Mouse (Mus musculus) myocyte (in vitro differentiated cells): ENCODE data around the gene Cryge. TPM values are rescaled to one million over a fixed set of nuclear protein-coding genes. Genes with fewer than 3 reads are reported as not detected.
A peak's percentile ranks its signal among the peaks of the same experiment; 100 is the strongest.

Experiments used
- H3K27me3 ChIP-seq: one replicate; pipeline ENCODE4 v1.6.1; 2011; ENCODE audit not compliant: control insufficient read depth, insufficient read depth, insufficient read length
- H3K36me3 ChIP-seq: one replicate; pipeline ENCODE4 v1.6.1; 2011; ENCODE audit not compliant: control insufficient read depth, insufficient read depth
- H3K4me2 ChIP-seq: one replicate; pipeline ENCODE4 v1.6.1; 2011; ENCODE audit warnings: low read depth, control low read depth
- H3K4me3 ChIP-seq: one replicate; pipeline ENCODE4 v1.5.1; 2011; ENCODE audit warnings: mild to moderate bottlenecking, control low read depth, moderate library complexity
- H3K79me2 ChIP-seq: one replicate; pipeline ENCODE4 v1.6.1; 2011; ENCODE audit not compliant: control insufficient read depth, insufficient read depth
- H3ac ChIP-seq: one replicate; pipeline ENCODE4 v1.6.1; 2011; ENCODE audit not compliant: control insufficient read depth, insufficient read length
- CEBPB ChIP-seq: IDR thresholded peaks from 2 replicates; pipeline ENCODE4 v1.6.1; 2011; ENCODE audit warnings: mild to moderate bottlenecking, moderate library complexity; ENCODE audit not compliant: poor library complexity, insufficient read depth, severe bottlenecking
- E2F4 ChIP-seq: IDR thresholded peaks from one replicate; pipeline ENCODE4 v1.6.1; 2011; ENCODE audit warnings: mild to moderate bottlenecking, control low read depth, moderate library complexity; ENCODE audit not compliant: insufficient read depth
- MAX ChIP-seq: IDR thresholded peaks from one replicate; pipeline ENCODE4 v1.6.1; 2011; ENCODE audit warnings: low read depth, mild to moderate bottlenecking, control low read depth
- MYOD1 ChIP-seq, 3 experiments: IDR thresholded peaks; one replicate each; pipeline ENCODE4 v1.6.1; 2011; ENCODE audit warnings: control low read depth in 2 of 3, low read depth in 2 of 3, mild to moderate bottlenecking in 2 of 3, moderate library complexity in 1 of 3; ENCODE audit not compliant: insufficient read length in 2 of 3, control insufficient read depth in 1 of 3
- MYOG ChIP-seq, 3 experiments: IDR thresholded peaks; one replicate each; pipeline ENCODE4 v1.6.1; 2011; ENCODE audit warnings: control low read depth in 2 of 3, low read depth in 2 of 3, mild to moderate bottlenecking in 2 of 3; ENCODE audit not compliant: insufficient read length in 2 of 3, control insufficient read depth in 1 of 3, insufficient read depth in 1 of 3
- POLR2A ChIP-seq: IDR thresholded peaks from one replicate; pipeline ENCODE4 v1.6.1; 2011; ENCODE audit warnings: low read depth, mild to moderate bottlenecking, control low read depth, moderate library complexity; ENCODE audit not compliant: insufficient read length
- POLR2AphosphoS2 ChIP-seq: IDR thresholded peaks from one replicate; pipeline ENCODE4 v1.6.1; 2011; ENCODE audit warnings: low read depth, control low read depth; ENCODE audit not compliant: insufficient read length
- REST ChIP-seq: IDR thresholded peaks from one replicate; pipeline ENCODE4 v1.6.1; 2011; ENCODE audit warnings: mild to moderate bottlenecking, control low read depth, moderate library complexity; ENCODE audit not compliant: insufficient read depth, insufficient read length
- SRF ChIP-seq: IDR thresholded peaks from one replicate; pipeline ENCODE4 v1.6.1; 2011; ENCODE audit warnings: low read depth; ENCODE audit not compliant: control insufficient read depth, insufficient read length
- TCF12 ChIP-seq: IDR thresholded peaks from one replicate; pipeline ENCODE4 v1.6.1; 2011; ENCODE audit warnings: mild to moderate bottlenecking, control low read depth; ENCODE audit not compliant: poor library complexity, insufficient read depth, severe bottlenecking
- TCF3 ChIP-seq: IDR thresholded peaks from one replicate; pipeline ENCODE4 v1.6.1; 2011; ENCODE audit warnings: low read depth, control low read depth; ENCODE audit not compliant: insufficient read length
- USF1 ChIP-seq: IDR thresholded peaks from one replicate; pipeline ENCODE4 v1.6.1; 2011; ENCODE audit warnings: low read depth, mild to moderate bottlenecking, control low read depth, moderate library complexity
- polyA plus RNA-seq: library from polyadenylated mRNA; unstranded; fragments of >200 nt; fragmentation: generic; extraction: Trizol; gene quantifications from one replicate; pipeline ENCODE4 v1.2.1, GENCODE M21; 2012; ENCODE audit warnings: missing spikeins

Gene Cryge
- polyA plus RNA-seq, 1 experiment, result not detected

DNA sequence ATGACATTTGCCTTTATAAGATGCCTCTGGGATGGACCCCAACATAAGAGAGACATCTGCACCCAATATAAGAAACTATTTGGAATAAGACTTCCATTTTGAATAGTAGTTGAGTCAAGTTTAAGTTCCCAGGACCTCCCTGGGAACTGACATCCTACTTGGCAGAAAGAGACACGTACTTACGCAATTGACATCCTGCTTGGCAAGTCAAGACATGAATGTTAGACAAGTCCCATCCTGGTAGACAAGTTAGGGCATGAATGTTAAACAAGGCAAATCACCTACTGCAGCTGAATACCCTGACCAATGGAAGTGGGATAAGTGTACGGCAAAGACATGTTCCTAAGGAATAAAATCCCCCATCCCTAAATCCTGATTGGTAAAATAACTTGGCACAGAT is 9.1 kb downstream of the Cryge start:
- Histone ChIP-seq H3K27me3 (no peaks in the 10 kb centered on the region), H3ac (no peak overlapping the region), H3K4me2 (no peak overlapping the region), H3K4me3 (no peak overlapping the region), H3K79me2 (no peaks in the 10 kb centered on the region), H3K36me3 (no peaks in the 10 kb centered on the region)
- TF ChIP-seq CEBPB (no peak), SRF (no peak), POLR2A (no peak), REST (no peak), MAX (no peak), MYOG (IDR thresholded peaks at IDR 0.05; ENCODE audit: control insufficient read depth in 1 of 3, insufficient read depth in 1 of 3, insufficient read length in 2 of 3, low read depth in 2 of 3) (no peak), POLR2AphosphoS2 (no peak), TCF3 (no peak), USF1 (no peak), E2F4 (no peak), MYOD1 (IDR thresholded peaks at IDR 0.05; ENCODE audit: control insufficient read depth in 1 of 3, insufficient read length in 2 of 3, low read depth in 2 of 3) (no peak), TCF12 (no peak)

GRCm38 (mm10) chr1:65040806-65041205 is 10.1 kb downstream of the Cryge start:
- Histone ChIP-seq H3ac (no peak overlapping the region), H3K36me3 (no peaks in the 10 kb centered on the region), H3K4me2 (no peak overlapping the region), H3K27me3 (no peaks in the 10 kb centered on the region), H3K79me2 (no peaks in the 10 kb centered on the region), H3K4me3 (no peak overlapping the region)
- TF ChIP-seq POLR2A, result no peak
- TF ChIP-seq REST, result no peak
- TF ChIP-seq MAX, result no peak
- TF ChIP-seq TCF3, result no peak
- TF ChIP-seq CEBPB, result no peak
- TF ChIP-seq POLR2AphosphoS2, result no peak
- no peak for TF ChIP-seq MYOD1 (IDR thresholded peaks at IDR 0.05; ENCODE audit: control insufficient read depth in 1 of 3, insufficient read length in 2 of 3, low read depth in 2 of 3)
- no peak for TF ChIP-seq USF1
- no peak for TF ChIP-seq SRF
- no peak for TF ChIP-seq TCF12
- TF ChIP-seq MYOG (IDR thresholded peaks at IDR 0.05; ENCODE audit: control insufficient read depth in 1 of 3, insufficient read depth in 1 of 3, insufficient read length in 2 of 3, low read depth in 2 of 3), result no peak
- no peak for TF ChIP-seq E2F4

DNA sequence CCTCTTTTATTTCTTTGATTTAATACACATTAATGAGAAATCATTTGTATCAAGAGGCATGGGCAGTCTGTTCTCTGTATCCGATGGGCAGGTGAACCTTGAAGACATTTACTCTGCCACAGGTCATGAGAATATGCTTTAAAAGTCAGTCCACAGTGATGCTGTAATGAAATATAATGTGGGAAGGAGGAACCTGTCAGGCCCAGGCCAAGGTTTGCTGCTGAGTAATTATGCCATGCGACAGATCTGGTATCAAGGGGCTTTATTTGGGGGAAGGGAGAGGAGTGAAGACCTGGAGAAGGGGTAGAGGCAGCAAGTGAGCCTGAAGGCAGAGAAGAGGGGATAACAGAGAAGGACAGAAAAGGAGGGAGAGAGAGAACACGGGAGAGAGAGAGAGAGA is 11.3 kb downstream of the Cryge start:
- no peak overlapping the region for H3K4me3 ChIP-seq
- H3K4me2 ChIP-seq, result no peak overlapping the region
- H3K27me3 ChIP-seq, result no peaks in the 10 kb centered on the region
- no peaks in the 10 kb centered on the region for H3K36me3 ChIP-seq
- no peaks in the 10 kb centered on the region for H3K79me2 ChIP-seq
- H3ac ChIP-seq, result no peak overlapping the region
- no peak for TF ChIP-seq CEBPB
- no peak for TF ChIP-seq POLR2AphosphoS2
- TF ChIP-seq TCF12, result no peak
- TF ChIP-seq TCF3, result no peak

DNA sequence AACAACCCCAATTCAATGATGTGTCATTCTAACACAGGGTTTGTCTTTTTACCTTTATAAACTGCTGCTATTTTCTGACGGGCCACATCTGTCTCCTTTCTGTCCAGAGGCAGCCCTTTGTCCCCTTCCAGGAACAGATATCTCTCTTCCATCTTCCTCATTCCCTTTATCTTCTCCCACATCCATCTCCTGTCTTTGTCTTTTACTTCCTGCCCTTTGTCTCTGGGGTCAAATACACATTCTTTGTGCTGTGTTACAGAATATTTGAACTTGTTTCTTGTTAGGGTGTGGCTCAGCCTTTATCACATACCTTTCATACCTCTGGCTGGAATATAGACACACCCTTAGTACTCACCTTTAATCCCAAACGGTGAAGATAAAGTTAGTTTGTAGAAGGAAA is 13.4 kb downstream of the Cryge start:
- TF ChIP-seq TCF12, result no peak
- TF ChIP-seq POLR2AphosphoS2, result no peak
- TF ChIP-seq TCF3, result no peak
- TF ChIP-seq USF1, result no peak
- TF ChIP-seq E2F4, result no peak
- no peak for TF ChIP-seq POLR2A
- no peak for TF ChIP-seq CEBPB
- no peak for TF ChIP-seq REST
- TF ChIP-seq MYOG (IDR thresholded peaks at IDR 0.05; ENCODE audit: control insufficient read depth in 1 of 3, insufficient read depth in 1 of 3, insufficient read length in 2 of 3, low read depth in 2 of 3), result no peak
- TF ChIP-seq MYOD1 (IDR thresholded peaks at IDR 0.05; ENCODE audit: control insufficient read depth in 1 of 3, insufficient read length in 2 of 3, low read depth in 2 of 3), result no peak
- no peak for TF ChIP-seq MAX
- TF ChIP-seq SRF, result no peak
- H3K4me2 ChIP-seq, result no peak overlapping the region
- no peak overlapping the region for H3ac ChIP-seq
- no peaks in the 10 kb centered on the region for H3K27me3 ChIP-seq
- no peak overlapping the region for H3K4me3 ChIP-seq
- H3K36me3 ChIP-seq, result no peaks in the 10 kb centered on the region
- no peaks in the 10 kb centered on the region for H3K79me2 ChIP-seq

- no peak for TF ChIP-seq E2F4
- no peak for TF ChIP-seq CEBPB
- no peak for TF ChIP-seq MYOD1 (IDR thresholded peaks at IDR 0.05; ENCODE audit: control insufficient read depth in 1 of 3, insufficient read length in 2 of 3, low read depth in 2 of 3)
- no peak for TF ChIP-seq USF1
- no peak for TF ChIP-seq TCF3
- no peak for TF ChIP-seq SRF
- no peak for TF ChIP-seq POLR2A
- no peak for TF ChIP-seq POLR2AphosphoS2
- TF ChIP-seq REST, result no peak
- TF ChIP-seq MAX, result no peak
- no peak overlapping the region for H3ac ChIP-seq
- H3K27me3 ChIP-seq, result no peaks in the 10 kb centered on the region
- H3K36me3 ChIP-seq, result no peaks in the 10 kb centered on the region
- H3K79me2 ChIP-seq, result no peaks in the 10 kb centered on the region
- peak overlapping the region; percentile 32 for H3K4me2 ChIP-seq
- no peak overlapping the region for H3K4me3 ChIP-seq
Measured at GRCm38 (mm10) chr1:65035513-65035912, 15.4 kb downstream of the Cryge start.
